Mouse (Mus musculus) small intestine, adult 2 months (tissue): ENCODE data around the gene Ubn1.

Source experiments
- CTCF ChIP-seq: fragments of 200-500 bp; IDR thresholded peaks from 2 replicates; pipeline ENCODE4 v1.5.1; 2012; ENCODE audit warnings: low read depth, mild to moderate bottlenecking, control low read depth, inconsistent platforms, low read length, moderate library complexity, mixed read lengths; ENCODE audit not compliant: insufficient replicate concordance, insufficient read length; ENCODE audit errors: extremely low read depth
- POLR2A ChIP-seq: fragments of 200-500 bp; IDR thresholded peaks from 2 replicates; pipeline ENCODE4 v1.6.1; 2012; ENCODE audit warnings: low read depth, mild to moderate bottlenecking, control low read depth, inconsistent platforms, low read length, moderate library complexity

- no peak for TF ChIP-seq POLR2A
- TF ChIP-seq CTCF: no peak
These were observed 13.1 kb upstream of the Ubn1 start for GRCm38 (mm10) chr16:5036649-5037234.
